Mouse (Mus musculus) hematopoietic stem cell, adult 5-6 weeks (primary cell): ENCODE measurements around the gene Zfp26. TPM values are rescaled to one million over a fixed set of nuclear protein-coding genes. Genes with fewer than 3 reads are reported as not detected.

Experiments used
- ATAC-seq, 2 experiments: fragments of 125-278 bp in 1 of 2; replicated peaks in 1 of 2; 2 replicates each; pipeline ENCODE4 v1.8.0; 2016 to 2017; ENCODE audit warnings: inconsistent platforms in 2 of 2, mild to moderate bottlenecking in 2 of 2, moderate number of reproducible peaks in 2 of 2, low read depth in 1 of 2, moderate TSS enrichment in 1 of 2; ENCODE audit not compliant: low FRiP score in 2 of 2, poor library complexity in 2 of 2, severe bottlenecking in 2 of 2, insufficient read depth in 1 of 2, low TSS enrichment in 1 of 2
- total RNA-seq: library from RNA; stranded (forward); fragments of 172-1452, 232-1000 nt; gene quantifications from 2 replicates; pipeline ENCODE4 v1.2.3, GENCODE M21; 2017

Zfp26 gene
- total RNA-seq, 1 experiment from 2014 or later, result 56.2 TPM

- ATAC-seq, result peak; percentile 100
Measured at GRCm38 (mm10) chr9:20384532-20385342, 75.2 kb downstream of the Zfp26 start, which contains the start of gene Zfp560. TSS of gene Zfp560 (minus strand) at chr9:20385177.

- no peak for ATAC-seq
Measured at GRCm38 (mm10) chr9:20383659-20384058, 76.3 kb downstream of the Zfp26 start.

Other genes starting within 250 kb of the Zfp26 start
- gene Olfr871, start 248.0 kb downstream of the Zfp26 start, total RNA-seq, result not detected in 2 replicates
- gene Olfr872, start 223.0 kb downstream of the Zfp26 start, total RNA-seq, result not detected in 2 replicates
- not detected in 2 replicates for gene Olfr39, start 177.8 kb downstream of the Zfp26 start, total RNA-seq
- gene Olfr873, start 161.6 kb downstream of the Zfp26 start, total RNA-seq, result not detected in 2 replicates
- not detected in 2 replicates for gene Olfr18, start 124.1 kb downstream of the Zfp26 start, total RNA-seq
- gene Zfp560, start 75.0 kb downstream of the Zfp26 start, total RNA-seq, result 7.4 and 7.6 TPM in 2 replicates
- gene Zfp426, start 32.6 kb upstream of the Zfp26 start, total RNA-seq, result 24.3 and 33.7 TPM in 2 replicates
- 71.9 and 79.2 TPM in 2 replicates for gene Zfp266, start 61.3 kb upstream of the Zfp26 start, total RNA-seq
- gene Zfp846, start 121.1 kb upstream of the Zfp26 start, total RNA-seq, result 5.5 and 7.2 TPM in 2 replicates
- gene Ubl5, start 182.7 kb upstream of the Zfp26 start, total RNA-seq, result 63.3 and 185 TPM in 2 replicates
- gene Fbxl12, start 184.6 kb upstream of the Zfp26 start, total RNA-seq, result 5.3 and 5.7 TPM in 2 replicates
- gene Pin1, start 191.9 kb upstream of the Zfp26 start, total RNA-seq, result 8.9 and 13.4 TPM in 2 replicates